Mouse (Mus musculus) ES-Bruce4 (cell line): Measurements from ENCODE around the gene H2-DMa.

Experiments
- CTCF ChIP-seq: IDR thresholded peaks from one replicate; pipeline ENCODE4 v1.8.1; 2011; ENCODE audit warnings: low read depth, low read length
- EP300 ChIP-seq: IDR thresholded peaks from 2 replicates; pipeline ENCODE4 v1.6.1; 2011; ENCODE audit warnings: low read depth, low read length; ENCODE audit not compliant: insufficient read depth
- POLR2A ChIP-seq: IDR thresholded peaks from one replicate; pipeline ENCODE4 v1.8.1; 2011; ENCODE audit warnings: low read length; ENCODE audit not compliant: insufficient read depth

- TF ChIP-seq CTCF, result no peak
- TF ChIP-seq POLR2A, result no peak
- TF ChIP-seq EP300, result no peak
Measured at GRCm38 (mm10) chr17:34134451-34134850, 15.1 kb downstream of the H2-DMa start.
